Mouse (Mus musculus) thymus, adult 18-20 months (tissue): ENCODE measurements around the gene Vmn1r130.
"Not testable (repeated sequence)": the region's sequence is repeated elsewhere in the genome, so short reads cannot be mapped to it uniquely, and the experiment has no call there.

Experiments used
- DNase-seq, 2 experiments: peaks; one replicate each; pipeline ENCODE4 v3.0.0; 2022; ENCODE audit warnings: mixed read lengths in 2 of 2

The Vmn1r130 gene

GRCm38 (mm10) chr7:21511480-21511879, at the start of gene Vmn1r130:
Vmn1r130 (plus strand) TSS chr7:21511780.
- DNase-seq, result not testable (repeated sequence)

DNA sequence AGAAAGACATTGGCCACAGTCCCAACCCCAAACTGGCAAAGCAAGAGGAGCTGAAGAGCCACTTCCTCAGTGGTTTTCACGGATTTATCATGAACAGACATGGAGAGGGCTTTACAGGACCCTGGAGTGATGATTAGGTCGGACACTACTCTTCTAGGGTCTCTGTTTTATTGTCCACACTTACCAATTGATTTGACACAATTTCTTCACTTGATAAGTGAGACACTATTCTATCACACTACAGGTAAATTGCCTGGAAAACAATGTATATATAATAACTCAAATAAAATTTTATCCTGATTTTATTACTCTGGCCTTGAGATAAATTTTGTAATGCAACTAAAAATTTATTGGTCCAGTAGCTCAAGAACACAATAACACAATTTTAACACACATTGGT, 34.4 kb downstream of the Vmn1r130 start, which contains the start of gene Vmn1r131:
Vmn1r131 (minus strand) TSS at position 101 of the 400 bp plus-strand sequence.
- DNase-seq, result not testable (repeated sequence)
